Mouse (Mus musculus) erythroid progenitor cell, adult 5-6 weeks (primary cell): ENCODE measurements around the gene Atp6v0a1. TPM values are rescaled to one million over a fixed set of nuclear protein-coding genes. Genes with fewer than 3 reads are reported as not detected.
A peak's percentile ranks its signal among the peaks of the same experiment; 100 is the strongest.

Experiments
- ATAC-seq: replicated peaks from 2 replicates; pipeline ENCODE4 v1.8.0; 2016; ENCODE audit warnings: moderate number of reproducible peaks, mild to moderate bottlenecking, moderate TSS enrichment, inconsistent platforms; ENCODE audit not compliant: poor library complexity, low FRiP score, severe bottlenecking
- total RNA-seq, 2 experiments: library from RNA; stranded (forward) in 1 of 2; stranded (reverse) in 1 of 2; fragments of 150-400 nt in 1 of 2; fragments of 186-747, 209-891 nt in 1 of 2; gene quantifications; 2 replicates each; pipeline versions ENCODE4 v1.2.3 to v1.2.4; 2015 to 2017; ENCODE audit warnings: low replicate concordance in 2 of 2

Gene Atp6v0a1
- total RNA-seq, 2 experiments from 2014 or later: 316 to 355 TPM

GRCm38 (mm10) chr11:101079746-101080145 lies 70.5 kb downstream of the Atp6v0a1 start:
- no peak for ATAC-seq

- no peak for ATAC-seq
Observed at GRCm38 (mm10) chr11:101080421-101080820, 71.2 kb downstream of the Atp6v0a1 start.

DNA sequence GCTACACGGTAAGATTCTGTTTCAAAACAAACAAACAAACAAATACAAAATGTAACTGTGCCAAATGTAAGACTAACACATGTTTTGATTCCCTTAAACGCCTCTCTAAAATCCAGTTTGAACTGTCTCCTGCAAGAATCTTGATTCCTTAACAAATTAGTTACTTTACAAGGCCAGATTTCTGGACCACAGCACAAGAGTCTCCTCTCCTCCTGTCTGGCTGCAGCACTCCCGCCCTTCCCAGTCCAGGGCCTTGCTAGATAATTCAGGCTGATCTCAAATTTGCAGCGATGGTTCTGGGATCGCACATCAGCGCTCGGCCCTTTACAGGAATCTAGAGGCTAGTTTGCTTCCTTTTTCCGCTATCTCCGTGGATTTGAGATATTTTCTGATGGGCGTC lies 72.4 kb downstream of the Atp6v0a1 start:
- ATAC-seq: no peak

- ATAC-seq: peak; percentile 73
Observed at GRCm38 (mm10) chr11:101082208-101083082, 73.2 kb downstream of the Atp6v0a1 start, which contains the start of gene Coasy. Gene Coasy (plus strand): TSS chr11:101082565.

DNA sequence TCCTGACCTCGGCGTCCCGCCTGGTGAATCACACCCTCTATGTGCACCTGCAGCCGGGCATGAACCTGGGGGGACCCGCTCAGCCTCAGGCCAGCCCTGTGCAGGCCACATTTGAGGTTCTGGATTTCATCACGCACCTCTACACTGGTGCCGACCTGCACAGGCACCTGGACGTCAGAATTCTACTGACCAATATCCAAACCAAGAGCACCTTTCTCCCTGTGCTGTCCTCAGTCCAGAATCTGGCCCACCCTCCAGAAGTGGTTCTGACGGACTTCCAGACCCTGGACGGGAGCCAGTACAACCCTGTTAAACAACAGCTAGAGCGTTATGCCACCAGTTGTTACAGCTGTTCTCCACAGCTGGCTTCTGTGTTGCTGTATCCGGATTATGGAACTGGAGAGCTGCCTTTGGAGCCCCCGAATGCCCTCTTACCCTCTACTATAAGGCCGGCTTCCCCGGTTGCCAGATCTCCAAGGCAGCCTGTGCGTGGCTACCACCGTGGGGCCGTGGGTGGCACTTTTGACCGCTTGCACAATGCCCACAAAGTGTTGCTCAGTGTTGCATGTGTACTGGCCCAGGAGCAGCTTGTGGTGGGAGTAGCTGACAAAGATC lies 73.9 kb downstream of the Atp6v0a1 start:
- no peak for ATAC-seq

DNA sequence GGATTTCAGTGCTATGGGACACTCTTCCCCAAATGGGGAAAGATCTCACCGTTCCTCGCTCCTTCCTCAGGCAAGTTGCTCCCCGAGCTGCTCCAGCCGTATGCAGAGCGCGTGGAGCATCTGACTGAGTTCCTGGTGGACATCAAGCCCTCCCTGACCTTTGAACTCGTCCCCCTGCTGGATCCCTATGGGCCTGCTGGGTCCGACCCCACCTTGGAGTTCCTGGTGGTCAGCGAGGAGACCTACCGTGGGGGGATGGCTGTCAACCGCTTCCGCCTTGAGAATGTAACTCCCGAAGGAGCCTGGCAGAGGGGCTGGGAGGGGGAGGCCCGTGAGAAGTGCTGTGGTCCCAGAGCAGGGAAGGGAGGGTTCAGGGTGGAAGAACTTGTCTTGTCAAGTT lies 75.0 kb downstream of the Atp6v0a1 start:
- ATAC-seq: no peak

DNA sequence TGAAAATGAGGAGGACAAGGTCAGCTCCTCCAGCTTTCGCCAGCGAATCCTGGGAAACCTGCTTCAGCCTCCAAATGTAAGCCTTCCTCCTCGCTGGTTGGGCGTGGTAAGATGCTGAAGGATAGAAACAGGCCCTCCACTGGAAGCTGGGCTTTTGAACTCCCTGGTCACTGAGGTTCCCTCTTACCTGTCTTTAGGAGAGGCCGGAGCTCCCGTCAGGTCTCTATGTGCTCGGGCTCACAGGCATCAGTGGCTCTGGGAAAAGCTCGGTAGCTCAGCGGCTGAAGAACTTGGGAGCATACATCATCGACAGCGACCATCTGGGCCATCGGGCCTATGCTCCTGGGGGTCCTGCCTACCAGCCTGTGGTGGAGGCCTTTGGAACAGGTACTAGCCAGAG lies 75.6 kb downstream of the Atp6v0a1 start:
- ATAC-seq: no peak

DNA sequence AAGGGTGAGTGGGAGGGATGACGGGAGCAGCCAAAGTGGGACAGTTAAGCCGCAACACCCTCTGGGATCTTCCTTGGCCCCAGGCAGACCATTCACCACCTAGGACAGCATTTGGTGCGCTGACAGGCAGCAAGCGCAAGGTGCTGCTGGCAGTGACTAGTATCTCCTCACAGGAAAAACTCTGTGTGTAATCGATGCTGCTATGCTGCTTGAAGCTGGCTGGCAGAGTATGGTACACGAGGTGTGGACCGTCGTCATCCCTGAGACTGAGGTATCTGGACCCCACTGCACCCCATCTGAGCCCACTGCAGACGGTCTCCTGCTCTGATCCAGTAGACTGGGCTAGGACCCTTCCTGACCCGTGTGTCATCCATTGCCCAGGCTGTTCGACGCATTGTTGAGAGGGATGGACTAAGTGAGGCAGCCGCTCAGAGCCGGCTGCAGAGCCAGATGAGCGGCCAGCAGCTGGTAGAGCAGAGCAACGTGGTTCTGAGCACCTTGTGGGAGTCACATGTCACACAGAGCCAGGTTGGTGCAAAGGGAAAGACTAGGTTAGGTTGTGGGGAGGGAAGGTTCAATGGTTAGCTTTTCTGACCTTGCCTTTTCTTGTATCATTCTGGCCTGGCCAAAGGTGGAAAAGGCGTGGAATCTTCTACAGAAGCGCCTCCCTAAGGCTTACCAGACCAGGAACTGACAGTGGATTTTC lies 76.5 kb downstream of the Atp6v0a1 start:
- ATAC-seq: no peak

- ATAC-seq: no peak
Observed at GRCm38 (mm10) chr11:101086323-101086674, 77.0 kb downstream of the Atp6v0a1 start.

GRCm38 (mm10) chr11:101086756-101087681 lies 77.8 kb downstream of the Atp6v0a1 start, which contains the start of gene Mlx:
Gene Mlx (plus strand): TSS chr11:101087277.
- peak; percentile 78 for ATAC-seq

DNA sequence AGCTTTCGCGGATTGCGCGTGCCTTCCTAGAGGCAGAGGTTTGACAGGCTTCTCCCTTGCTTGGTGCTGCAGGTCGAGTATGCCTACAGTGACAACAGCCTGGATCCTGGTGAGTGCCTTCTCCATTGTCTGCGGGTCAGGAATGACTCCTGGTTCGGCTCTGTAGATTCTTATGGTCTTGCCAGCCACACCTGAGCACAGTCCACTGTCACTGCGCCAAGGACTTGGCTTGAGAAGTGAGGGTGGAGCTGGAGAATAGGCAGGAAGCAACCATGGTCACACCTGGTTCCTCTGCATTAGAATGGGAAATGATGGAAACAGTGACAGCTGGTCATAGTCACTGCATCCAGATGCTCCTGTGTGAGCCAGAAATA lies 78.4 kb downstream of the Atp6v0a1 start:
- ATAC-seq: no peak

GRCm38 (mm10) chr11:101089931-101090330 lies 80.7 kb downstream of the Atp6v0a1 start:
- no peak for ATAC-seq

GRCm38 (mm10) chr11:101094930-101095313 lies 85.7 kb downstream of the Atp6v0a1 start:
- peak; percentile 10 for ATAC-seq

DNA sequence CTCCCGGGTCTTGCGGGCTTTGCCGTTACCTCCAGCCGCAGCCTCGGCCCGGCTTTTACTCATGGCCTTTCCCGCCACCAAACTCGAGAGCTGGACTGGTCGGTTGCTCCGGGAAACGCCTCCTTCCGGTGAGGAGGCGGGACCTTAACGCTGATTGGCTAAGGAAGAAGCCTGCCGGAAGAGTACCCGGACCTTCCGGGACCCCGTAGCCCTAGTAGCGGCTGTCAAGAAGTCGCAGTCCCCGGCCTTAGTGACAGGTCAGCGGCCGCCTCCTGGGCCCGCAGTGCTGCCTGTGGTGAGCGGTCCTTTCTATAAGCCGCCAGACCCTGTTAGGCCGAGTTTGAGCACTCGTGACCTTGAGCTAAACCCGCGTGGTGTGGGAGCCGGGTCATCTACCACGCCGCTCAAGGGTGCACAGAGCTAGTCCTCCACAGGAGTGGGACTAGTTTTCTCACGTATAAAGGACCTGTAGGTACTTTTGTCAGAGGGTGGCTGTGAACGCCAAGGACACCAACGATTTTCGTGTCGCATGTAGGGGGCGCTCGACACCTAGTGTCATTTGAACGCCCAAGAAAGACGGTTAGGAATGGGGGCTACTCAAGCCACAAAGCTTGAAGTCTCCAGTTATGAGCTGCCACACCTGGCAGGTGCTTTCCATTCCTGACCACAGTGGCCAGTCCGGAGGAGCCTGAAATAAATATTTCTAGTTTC lies 86.2 kb downstream of the Atp6v0a1 start, which contains the start of gene Psmc3ip:
TSS of gene Psmc3ip (minus strand) at position 123 of the 711 bp plus-strand sequence.
- ATAC-seq: peak; percentile 97

- no peak for ATAC-seq
Observed at GRCm38 (mm10) chr11:101098231-101098630, 89.0 kb downstream of the Atp6v0a1 start.

- ATAC-seq: no peak
Observed at GRCm38 (mm10) chr11:101103011-101103410, 93.8 kb downstream of the Atp6v0a1 start.

DNA sequence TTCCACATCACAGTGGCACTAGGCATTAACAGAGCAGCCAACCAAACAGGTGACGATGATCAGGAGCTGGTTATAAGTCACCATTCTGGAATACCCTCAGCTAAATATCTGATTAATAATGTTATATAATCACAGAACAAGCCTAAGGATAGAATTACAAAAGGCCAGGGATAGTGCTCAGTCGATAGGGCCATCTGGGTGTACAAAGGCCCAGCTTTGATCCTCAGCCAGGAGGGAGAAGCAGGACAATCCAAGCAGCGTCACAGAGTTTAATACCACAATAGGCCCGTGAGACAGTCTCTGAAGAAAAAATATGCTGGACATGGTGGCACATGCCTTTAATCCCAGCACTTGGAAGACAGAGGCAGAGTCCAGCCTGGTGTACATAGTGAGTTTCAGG lies 100.1 kb downstream of the Atp6v0a1 start:
- no peak for ATAC-seq

DNA sequence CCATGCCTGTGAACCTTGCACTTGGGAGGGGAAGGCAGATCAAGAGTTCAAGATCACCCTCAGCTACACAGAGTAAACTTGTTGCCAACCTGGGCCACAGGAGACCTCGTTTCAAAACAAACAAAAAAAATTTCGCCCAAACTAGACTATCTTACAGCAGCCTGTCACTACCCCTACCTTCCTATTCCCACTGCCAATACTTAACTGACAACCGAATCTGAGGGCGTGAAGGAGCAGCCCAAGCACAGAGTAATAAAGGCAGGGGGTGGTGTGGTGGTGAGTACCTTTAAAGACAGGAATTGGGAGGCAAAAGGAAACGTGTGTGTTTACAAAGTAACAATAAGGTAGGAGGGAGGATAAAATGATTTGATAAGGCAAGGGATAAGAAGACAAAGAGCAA lies 101.5 kb downstream of the Atp6v0a1 start:
- no peak for ATAC-seq

DNA sequence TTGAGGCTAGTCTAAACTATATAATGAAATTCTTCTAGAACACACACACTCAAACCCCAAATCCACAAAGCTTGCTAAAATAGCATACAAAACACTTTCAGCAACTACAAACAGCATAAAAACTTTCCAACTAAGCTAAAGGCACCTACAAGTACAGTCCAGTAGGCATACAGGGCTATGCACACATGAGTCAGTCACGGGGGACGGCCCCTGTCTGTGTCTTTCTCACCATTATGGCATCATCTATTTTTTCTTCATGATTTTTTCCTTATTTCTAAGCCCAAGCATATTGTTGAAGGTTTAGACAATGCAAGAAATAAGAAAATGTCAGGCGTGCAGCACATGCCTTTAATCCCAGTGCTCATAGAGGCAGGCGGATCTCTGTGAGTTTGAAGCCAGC lies 101.9 kb downstream of the Atp6v0a1 start:
- no peak for ATAC-seq
